Mouse (Mus musculus): Measurements from ENCODE around the gene Ankrd13b. TPM values are rescaled to one million over a fixed set of nuclear protein-coding genes. Genes with fewer than 3 reads are reported as not detected.

The Ankrd13b gene
- total and polyA plus RNA-seq, 3 experiments = 22.6 to 54.0 TPM; not detected in 1

DNA sequence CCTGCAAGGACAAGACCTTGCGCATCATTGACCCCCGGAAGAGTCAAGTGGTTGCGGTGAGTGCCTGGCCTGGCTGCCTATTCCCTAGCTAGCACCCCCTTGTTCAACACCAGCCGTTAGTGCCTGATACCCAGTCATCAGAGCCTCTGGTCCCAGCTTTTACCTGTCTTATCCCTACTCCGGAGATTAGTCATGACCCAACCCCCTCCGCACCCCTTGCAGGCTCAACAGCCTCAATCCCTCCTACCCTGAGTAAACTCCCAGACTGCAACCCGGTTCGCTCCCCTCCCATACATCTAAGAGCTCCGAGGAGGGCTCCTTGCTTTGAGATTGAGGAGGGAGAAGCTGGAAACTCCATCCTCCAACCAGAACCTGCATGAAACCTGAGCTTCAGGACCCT lies 22.9 kb downstream of the Ankrd13b start:
- no peak for DNase-seq (ENCODE audit: low read depth, low spot score)
- no peak overlapping the region for H3K27ac ChIP-seq (ENCODE audit: control insufficient read depth, low read depth, low read length)
- H3K36me3 ChIP-seq (ENCODE audit: control insufficient read depth in 1 of 2, insufficient read depth in 2 of 2, low read length in 2 of 2) = no peaks in the 10 kb centered on the region
- no peak overlapping the region; a peak in 1 of 4 replicates for H3K4me3 ChIP-seq (ENCODE audit: control insufficient read depth in 1 of 2, insufficient read depth in 1 of 2, low read depth in 2 of 2, low read length in 2 of 2)
- TF ChIP-seq USF1 (IDR thresholded peaks at IDR 0.05; ENCODE audit: low read depth, low read length) = no peak
- H3K79me2 ChIP-seq (ENCODE audit: control insufficient read depth, insufficient read depth, low read length, poor library complexity) = no peaks in the 10 kb centered on the region
- no peaks in the 10 kb centered on the region for H3K27me3 ChIP-seq (ENCODE audit: control insufficient read depth in 1 of 2, insufficient read depth in 2 of 2, low read length in 2 of 2)
- no peaks in the 10 kb centered on the region for H3K4me1 ChIP-seq (ENCODE audit: control insufficient read depth in 1 of 2, insufficient read depth in 2 of 2, low read length in 2 of 2)
- H3K9me3 ChIP-seq (replicated peaks; ENCODE audit: insufficient read depth, low read length) = no peaks in the 10 kb centered on the region
- H3K9ac ChIP-seq (ENCODE audit: control insufficient read depth, low read depth, low read length, poor library complexity, severe bottlenecking) = peak overlapping the region; percentile 41; the same call in 1 of the 2 replicates

DNA sequence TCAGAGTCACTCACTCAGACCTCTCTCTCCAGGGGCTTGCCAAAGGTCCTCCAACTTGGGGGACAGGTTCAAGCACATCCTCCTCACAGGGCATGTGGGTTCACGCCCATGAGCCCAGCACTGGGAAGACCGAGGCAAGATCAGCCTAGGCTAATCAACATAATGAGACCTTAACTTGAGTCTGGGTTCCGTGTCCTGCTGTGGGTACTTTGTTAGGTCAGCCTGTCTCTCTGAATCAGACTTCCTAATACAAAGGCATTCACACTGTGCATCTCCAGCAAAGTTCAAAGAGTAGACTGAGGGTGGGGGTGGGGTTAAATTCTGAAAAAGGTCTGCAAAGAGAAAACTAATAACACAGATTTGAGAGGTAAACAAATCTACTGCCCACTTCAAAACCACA lies 24.4 kb downstream of the Ankrd13b start:
- Histone ChIP-seq H3K79me2 (ENCODE audit: control insufficient read depth, insufficient read depth, low read length, poor library complexity) (no peaks in the 10 kb centered on the region), H3K36me3 (ENCODE audit: control insufficient read depth in 1 of 2, insufficient read depth in 2 of 2, low read length in 2 of 2) (no peaks in the 10 kb centered on the region; a peak in 1 of 4 replicates), H3K27ac (ENCODE audit: control insufficient read depth, low read depth, low read length) (no peak overlapping the region), H3K27me3 (ENCODE audit: control insufficient read depth in 1 of 2, insufficient read depth in 2 of 2, low read length in 2 of 2) (no peaks in the 10 kb centered on the region), H3K4me3 (ENCODE audit: control insufficient read depth in 1 of 2, insufficient read depth in 1 of 2, low read depth in 2 of 2, low read length in 2 of 2) (no peak overlapping the region), H3K4me1 (ENCODE audit: control insufficient read depth in 1 of 2, insufficient read depth in 2 of 2, low read length in 2 of 2) (0 out of 4 replicates have a peak, but pooled peaks cover 0 to 3% of the 10 kb centered on the region in 2 experiments), H3K9me3 (replicated peaks; ENCODE audit: insufficient read depth, low read length) (no peaks in the 10 kb centered on the region), H3K9ac (ENCODE audit: control insufficient read depth, low read depth, low read length, poor library complexity, severe bottlenecking) (no peak overlapping the region)
- DNase-seq (ENCODE audit: low read depth, low spot score) = no peak
- TF ChIP-seq NELFE (IDR thresholded peaks at IDR 0.05; ENCODE audit: low read depth, low read length) (no peak), CHD1 (IDR thresholded peaks at IDR 0.05; ENCODE audit: low read depth, low read length) (no peak), ZKSCAN1 (IDR thresholded peaks at IDR 0.05; ENCODE audit: low read depth, low read length) (no peak), TCF12 (IDR thresholded peaks at IDR 0.05; ENCODE audit: low read depth, low read length) (no peak)

DNA sequence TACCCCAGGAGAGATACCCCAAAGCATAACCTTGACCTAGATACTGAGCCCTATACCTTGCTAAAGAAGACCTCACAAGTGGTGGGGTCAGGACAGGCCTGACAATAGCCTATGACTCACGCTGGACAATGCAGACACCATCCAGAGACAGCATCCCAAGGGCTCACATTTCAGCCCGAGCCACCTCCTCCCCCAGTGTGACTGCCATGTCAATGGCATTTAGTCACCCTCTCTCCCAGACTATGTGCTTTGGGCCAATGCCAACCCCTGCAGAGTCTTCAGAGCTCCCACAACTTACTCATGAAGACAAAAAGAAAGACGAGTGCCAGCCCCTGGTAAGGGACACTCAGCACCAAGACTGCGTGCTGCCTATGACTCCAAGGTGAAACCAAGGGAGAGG lies 24.8 kb downstream of the Ankrd13b start:
- TF ChIP-seq TBP (IDR thresholded peaks at IDR 0.05; ENCODE audit: low read depth, low read length) (no peak), BHLHE40 (IDR thresholded peaks at IDR 0.05; ENCODE audit: borderline replicate concordance, low read depth, low read length) (no peak), CTCF (IDR thresholded peaks at IDR 0.05 in 2 of 3, conservative IDR thresholded peaks at IDR 0.05 in 1 of 3; ENCODE audit: control insufficient read depth in 1 of 3, insufficient read depth in 1 of 3, low read depth in 2 of 3, low read length in 3 of 3, poor library complexity in 1 of 3, severe bottlenecking in 1 of 3) (no peak), KAT2A (conservative IDR thresholded peaks at IDR 0.05; ENCODE audit: low read depth, low read length) (no peak), SMC3 (IDR thresholded peaks at IDR 0.05; ENCODE audit: low read depth, low read length) (no peak), JUND (IDR thresholded peaks at IDR 0.05; ENCODE audit: low read depth, low read length) (no peak), POLR2AphosphoS5 (IDR thresholded peaks at IDR 0.05; ENCODE audit: borderline replicate concordance, low read depth, low read length) (no peak), MYB (IDR thresholded peaks at IDR 0.05; ENCODE audit: low read depth, low read length) (no peak), NELFE (IDR thresholded peaks at IDR 0.05; ENCODE audit: low read depth, low read length) (no peak)
- H3K79me2 ChIP-seq (ENCODE audit: control insufficient read depth, insufficient read depth, low read length, poor library complexity) = no peaks in the 10 kb centered on the region
- H3K9ac ChIP-seq (ENCODE audit: control insufficient read depth, low read depth, low read length, poor library complexity, severe bottlenecking) = no peak overlapping the region
- H3K27me3 ChIP-seq (ENCODE audit: control insufficient read depth in 1 of 2, insufficient read depth in 2 of 2, low read length in 2 of 2) = no peaks in the 10 kb centered on the region
- H3K27ac ChIP-seq (ENCODE audit: control insufficient read depth, low read depth, low read length) = no peak overlapping the region
- no peaks in the 10 kb centered on the region for H3K9me3 ChIP-seq (replicated peaks; ENCODE audit: insufficient read depth, low read length)
- no peak for DNase-seq (ENCODE audit: low read depth, low spot score)
- H3K4me3 ChIP-seq (ENCODE audit: control insufficient read depth in 1 of 2, insufficient read depth in 1 of 2, low read depth in 2 of 2, low read length in 2 of 2) = no peak overlapping the region
- 0 out of 4 replicates have a peak, but pooled peaks cover 0 to 3% of the 10 kb centered on the region in 2 experiments for H3K4me1 ChIP-seq (ENCODE audit: control insufficient read depth in 1 of 2, insufficient read depth in 2 of 2, low read length in 2 of 2)
- no peaks in the 10 kb centered on the region; a peak in 1 of 4 replicates for H3K36me3 ChIP-seq (ENCODE audit: control insufficient read depth in 1 of 2, insufficient read depth in 2 of 2, low read length in 2 of 2)
